10 mouse cellular contexts compared by ENCODE assay signal in the genomic region with DNA sequence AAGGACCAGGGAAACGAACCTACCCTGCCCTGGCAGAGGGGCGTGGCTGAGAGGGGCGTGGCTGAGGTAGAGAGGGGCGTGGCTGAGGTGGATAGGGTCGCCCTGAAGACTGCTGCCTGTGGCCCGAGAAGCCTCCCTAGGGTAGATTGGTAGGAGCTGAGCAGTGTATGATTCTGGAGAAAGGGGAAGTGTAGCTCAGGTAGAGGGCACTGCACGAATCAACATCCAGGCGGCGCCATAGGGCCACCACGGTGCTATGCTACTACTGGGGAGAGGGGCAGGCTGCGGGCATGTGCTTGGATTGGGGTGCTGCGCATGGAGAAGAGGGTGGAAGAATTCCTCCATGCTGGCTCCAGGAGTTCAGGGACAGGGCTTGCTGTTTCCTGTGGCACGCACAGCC. TPM values are rescaled to one million over a fixed set of nuclear protein-coding genes. Genes with fewer than 3 reads are reported as not detected.
DNase-seq lines count a peak whose midpoint lies in the region; ATAC-seq and TF ChIP-seq lines count a peak whose summit lies in the region.
"Had no signal": no experiment of that assay in that cellular context is flagged by ENCODE, and none has a peak within 500 bp of the region (broad histone marks: within the 10 kb centered on the region; RNA-seq: fewer than 3 reads in every experiment).

No protein-coding gene starts in this region.

- TF ChIP-seq CTCF in heart, postnatal 0 days (IDR thresholded peaks at IDR 0.05; ENCODE audit: low read depth), result peak; percentile 28; the same call in 1 of the 2 replicates
- peak; percentile 28 for TF ChIP-seq CTCF in Patski (IDR thresholded peaks at IDR 0.05)

- H3K27me3 ChIP-seq in heart, postnatal 0 days (ENCODE audit: control insufficient read depth, insufficient read depth, low read length), result no peaks in the 10 kb centered on the region
- H3K27me3 ChIP-seq in Patski, result no peaks in the 10 kb centered on the region

- no peak for DNase-seq in heart, postnatal 0 days (ENCODE audit: low spot score)
- DNase-seq in heart, adult 9 months (ENCODE audit: low spot score in 2 of 2), result no peak
- DNase-seq in A20 (ENCODE audit: low read depth, low spot score), result peak; percentile 50
- DNase-seq in Patski (ENCODE audit: low read depth, low spot score), result no peak
- DNase-seq in lung, postnatal 4 days, result peak; percentile 43 to 55
- no peak for DNase-seq in cerebellum, adult 11 months
- DNase-seq: right cerebral cortex, postnatal 4 days had no signal

- no peak for ATAC-seq in heart, postnatal 0 days (ENCODE audit: insufficient read depth, low read depth)
- ATAC-seq in Patski, result no peak
- no peak for ATAC-seq in erythroblast, adult 5-6 weeks (replicated peaks; ENCODE audit: low FRiP score, poor library complexity, severe bottlenecking)
- ATAC-seq in inflammation-experienced regulatory T-cells, adult 6 months, result no peak

- POLR2A ChIA-PET in Patski (lab: Charles Lee), result no interaction called here

- no peaks in the 10 kb centered on the region for H3K9me3 ChIP-seq in heart, postnatal 0 days (replicated peaks; ENCODE audit: control insufficient read depth, low read length)

- H3K36me3 ChIP-seq in heart, postnatal 0 days (replicated peaks; ENCODE audit: control insufficient read depth, insufficient read depth, low read length), result no peaks in the 10 kb centered on the region

- H3K9ac ChIP-seq in heart, postnatal 0 days (replicated peaks; ENCODE audit: low read depth, low read length), result no peak overlapping the region

- 65% methylated on average over 13 of the region's 13 CpGs for WGBS in heart, postnatal 0 days

- no peak overlapping the region for H3K27ac ChIP-seq in heart, postnatal 0 days (ENCODE audit: low read depth)
- H3K27ac ChIP-seq: macrophage had no signal

- in situ Hi-C loops in Patski (cut with MboI; ENCODE audit: low pct_unique_long_range_greater_than_20kb), result loop anchor here (5.0 kb wide), 2 partner anchors 85 to 215 kb away; no protein-coding TSS in a partner anchor

- CTCF ChIA-PET in Patski (lab: Charles Lee), result interaction anchor here (1.4 to 1.5 kb wide), 2 partner anchors 14 to 197 kb away, joined by 3 read pairs; no protein-coding TSS in a partner anchor

- H3K4me1 ChIP-seq in heart, postnatal 0 days (ENCODE audit: control insufficient read depth, insufficient read depth), result peaks cover 34% of the 10 kb centered on the region

- no peak overlapping the region for H3K4me3 ChIP-seq in heart, postnatal 0 days (ENCODE audit: low read depth, low read length)

- no peak overlapping the region for H3K4me2 ChIP-seq in heart, postnatal 0 days (ENCODE audit: low read depth, low read length)

- TF ChIP-seq EP300 in heart, postnatal 0 days (IDR thresholded peaks at IDR 0.05; ENCODE audit: low read depth), result no peak

RNA-seq across cellular contexts. Expression of gene Lifr, which starts 42.3 kb away (rescaled TPM):
- 24.0 and 34.9 TPM in 2 replicates for total RNA-seq in heart, postnatal 0 days (2014; rRNA removed; ENCODE audit: low replicate concordance)
- 14.9 and 15.1 TPM in 2 replicates for polyA plus RNA-seq in heart, postnatal 0 days (2015; fragmentation: Nextera tagmentation; extraction: Ambion mirVana)
- 47.1 TPM for polyA plus RNA-seq in Patski (2021)
- total RNA-seq in erythroblast, adult 5-6 weeks (2015; ENCODE audit: low replicate concordance), result 0.19 and 2.3 TPM in 2 replicates
- total RNA-seq in erythroblast, adult 5-6 weeks (2017; ENCODE audit: low replicate concordance), result 0.60 and 0.70 TPM in 2 replicates
- polyA plus RNA-seq in inflammation-experienced regulatory T-cells, adult 6 months (2017; shearing (Covaris generic)), result under 1 TPM in 2 of 3 experiments, not detected in 1; 0.12 to 0.23 TPM

Comparison
In these comparisons a context has a peak if more than half of its experiments do, and no peak if none do; other contexts are left out.
1. DNase-seq: peak in A20 (single experiment) and lung, postnatal 4 days (2 of 2); none in heart, postnatal 0 days (single experiment), heart, adult 9 months (0 of 2), Patski (single experiment) and cerebellum, adult 11 months (single experiment).
2. RNA of gene Lifr, which starts 42.3 kb away (polyA plus RNA-seq): 47.1 TPM in Patski (single experiment) and 14.9 to 15.1 TPM in heart, postnatal 0 days; 0.12 to 0.23 TPM in inflammation-experienced regulatory T-cells, adult 6 months; every median in the first group is over 10 times any median in the second.